Mouse (Mus musculus) hindbrain, embryonic 11.5 days (tissue): ENCODE results near the gene Ino80d. TPM values are rescaled to one million over a fixed set of nuclear protein-coding genes. Genes with fewer than 3 reads are reported as not detected.
"Not testable (repeated sequence)": the region's sequence is repeated elsewhere in the genome, so short reads cannot be mapped to it uniquely, and the experiment has no call there.

Source experiments
- ATAC-seq: fragments of 200-750 bp; cut with Nextera tagmentation; 2 replicates; pipeline ENCODE4 v1.8.0; 2017; ENCODE audit warnings: mild to moderate bottlenecking, moderate TSS enrichment, moderate library complexity; ENCODE audit not compliant: low FRiP score
- DNase-seq: peaks from one replicate; pipeline ENCODE4 v3.0.0-alpha.2; 2015; ENCODE audit warnings: low spot score
- H3K27ac ChIP-seq: fragments of 300-500 bp; sonication (generic); 2 replicates; pipeline ENCODE4 v1.5.1; 2014; ENCODE audit warnings: mild to moderate bottlenecking, low read depth, low read length
- H3K27me3 ChIP-seq: fragments of 300-500 bp; sonication (generic); 2 replicates; pipeline ENCODE4 v1.6.1; 2014; ENCODE audit warnings: mild to moderate bottlenecking, low read length, moderate library complexity, mixed read lengths; ENCODE audit not compliant: control insufficient read depth, insufficient read depth
- H3K36me3 ChIP-seq: fragments of 300-500 bp; sonication (generic); 2 replicates; pipeline ENCODE4 v1.6.1; 2014; ENCODE audit warnings: mild to moderate bottlenecking, low read length, moderate library complexity, mixed read lengths; ENCODE audit not compliant: control insufficient read depth, insufficient read depth
- H3K4me1 ChIP-seq: fragments of 300-500 bp; sonication (generic); replicated peaks from 2 replicates; pipeline ENCODE4 v1.6.1; 2014; ENCODE audit warnings: low read length, mixed read lengths; ENCODE audit not compliant: control insufficient read depth, insufficient read depth
- H3K4me2 ChIP-seq: fragments of 300-500 bp; sonication (generic); replicated peaks from 2 replicates; pipeline ENCODE4 v1.6.1; 2014; ENCODE audit warnings: mild to moderate bottlenecking, low read depth, low read length
- H3K4me3 ChIP-seq: fragments of 300-500 bp; sonication (generic); 2 replicates; pipeline ENCODE4 v1.5.1; 2014; ENCODE audit warnings: low read depth, low read length
- H3K9ac ChIP-seq: fragments of 300-500 bp; sonication (generic); 2 replicates; pipeline ENCODE4 v1.6.1; 2014; ENCODE audit warnings: low read depth, low read length
- H3K9me3 ChIP-seq: fragments of 300-500 bp; sonication (generic); 2 replicates; pipeline ENCODE4 v1.6.1; 2016; ENCODE audit warnings: low read length; ENCODE audit not compliant: control insufficient read depth
- WGBS: fragments of 180-500 bp; shearing (Covaris S2); extraction: QIAGEN DNeasy Blood & Tissue Kit; methylation state at CpG from one replicate; pipeline ENCODE4 v1.1.7; 2014; 5-methylcytosine and 5-hydroxymethylcytosine counted together
- polyA plus RNA-seq: library from polyadenylated mRNA; unstranded; fragments of >200 nt; fragmentation: Nextera tagmentation; extraction: Ambion mirVana; gene quantifications from 2 replicates; pipeline ENCODE4 v1.2.1, GENCODE M21; 2014

Gene Ino80d
- 10.5 and 16.8 TPM in 2 replicates for polyA plus RNA-seq

DNA sequence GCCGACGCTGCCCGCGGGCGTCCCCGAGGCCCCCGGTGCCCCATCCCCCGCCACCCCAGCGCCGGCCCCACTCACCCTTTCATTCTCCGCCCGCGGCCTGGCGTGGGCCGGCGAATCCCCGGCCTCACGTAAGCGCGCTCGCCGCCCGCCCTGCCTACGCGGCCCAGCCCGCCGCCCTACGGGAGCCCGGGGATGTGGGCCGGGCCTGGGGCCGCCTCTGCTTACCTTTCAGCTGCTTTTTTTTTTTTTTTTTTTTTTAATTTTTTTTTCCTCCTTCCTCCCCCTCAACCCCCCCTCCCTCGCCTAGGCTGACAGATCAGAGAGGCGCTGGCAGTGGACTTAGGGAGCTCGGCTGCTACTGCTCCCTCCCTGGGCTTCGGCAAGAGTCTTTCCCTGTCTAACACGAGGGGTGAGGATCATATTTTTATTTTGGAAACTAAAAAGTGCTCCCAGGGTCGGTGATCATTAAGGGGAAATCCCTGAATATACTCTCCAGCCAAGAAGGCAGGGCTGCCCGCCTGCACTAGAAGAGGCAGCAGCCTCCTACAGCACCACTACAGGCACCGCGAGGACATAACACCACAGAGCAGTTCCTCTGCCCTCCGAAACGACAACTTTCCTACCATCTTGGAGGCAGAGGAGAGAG is at the start of gene Ino80d:
Gene Ino80d, minus strand, starts transcription at position 532 of the 646 bp plus-strand sequence.
- DNase-seq (peak; percentile 82), ATAC-seq (peak; percentile 89)
- H3K4me2 ChIP-seq: peak within 1 kb of the TSS; percentile 87
- peak within 1 kb of the TSS; percentile 98 for H3K27ac ChIP-seq
- H3K9ac ChIP-seq: peak within 1 kb of the TSS; percentile 100
- no peaks in the 10 kb centered on the region for H3K9me3 ChIP-seq
- no peaks in the 10 kb centered on the region for H3K36me3 ChIP-seq
- H3K4me1 ChIP-seq: no peaks in the 10 kb centered on the region; the same call in 1 of the 2 replicates
- peak within 1 kb of the TSS; percentile 86 for H3K4me3 ChIP-seq
- H3K27me3 ChIP-seq: no peaks in the 10 kb centered on the region
- under 1% methylated on average over 39 of the region's 42 CpGs for WGBS

DNA sequence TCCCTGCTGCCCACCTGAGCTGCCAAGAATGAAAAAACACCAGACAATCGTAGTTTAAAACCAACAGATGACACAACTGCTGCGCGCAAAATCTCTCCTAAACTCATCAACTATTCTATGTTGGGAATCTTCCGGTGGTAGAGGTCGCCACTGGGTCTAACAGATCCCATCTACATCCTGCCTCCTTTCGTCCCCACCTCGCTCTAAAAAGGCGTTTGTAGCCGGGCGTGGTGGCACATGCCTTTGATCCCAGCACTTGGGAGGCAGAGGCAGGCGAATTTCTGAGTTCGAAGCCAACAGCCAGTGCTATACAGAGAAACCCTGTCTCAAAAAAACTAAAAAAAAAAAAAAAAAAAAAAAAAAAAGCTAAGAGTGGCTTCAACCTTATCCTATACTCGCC is 25.8 kb upstream of the Ino80d start:
- Histone ChIP-seq H3K4me1 (no peaks in the 10 kb centered on the region), H3K9ac (no peak overlapping the region), H3K27ac (no peak overlapping the region), H3K9me3 (no peaks in the 10 kb centered on the region), H3K27me3 (no peaks in the 10 kb centered on the region), H3K4me3 (no peak overlapping the region), H3K36me3 (0 out of 2 replicates have a peak, but pooled peaks cover 2% of the 10 kb centered on the region), H3K4me2 (no peak overlapping the region)
- no peak for ATAC-seq
- 96% methylated on average over 13 of the region's 13 CpGs for WGBS
- DNase-seq: no peak

DNA sequence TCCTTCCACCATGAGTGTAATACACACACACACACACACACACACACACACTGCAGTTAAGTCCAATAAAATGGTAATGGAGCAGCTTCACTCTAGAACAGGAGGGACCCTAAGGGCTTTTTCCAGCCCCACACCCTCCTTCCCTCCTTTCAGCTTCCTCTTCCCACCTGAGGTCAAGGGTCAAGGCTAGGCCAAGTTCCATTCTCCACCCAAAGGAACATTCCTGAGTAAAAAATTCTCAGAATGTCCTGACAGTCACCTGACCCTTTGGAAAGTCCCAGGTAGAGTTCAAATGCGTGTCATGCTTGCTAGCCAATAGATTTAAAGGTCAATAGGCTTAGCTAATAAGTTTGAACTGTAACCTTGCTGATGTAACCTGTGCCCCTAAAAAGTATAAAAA is 24.1 kb upstream of the Ino80d start:
- H3K36me3 ChIP-seq, H3K27ac ChIP-seq, H3K4me2 ChIP-seq, DNase-seq, ATAC-seq, H3K4me1 ChIP-seq, H3K9me3 ChIP-seq, H3K9ac ChIP-seq, H3K4me3 ChIP-seq, H3K27me3 ChIP-seq: not testable (repeated sequence)
- 93% methylated on average over 1 of the region's 1 CpGs for WGBS

DNA sequence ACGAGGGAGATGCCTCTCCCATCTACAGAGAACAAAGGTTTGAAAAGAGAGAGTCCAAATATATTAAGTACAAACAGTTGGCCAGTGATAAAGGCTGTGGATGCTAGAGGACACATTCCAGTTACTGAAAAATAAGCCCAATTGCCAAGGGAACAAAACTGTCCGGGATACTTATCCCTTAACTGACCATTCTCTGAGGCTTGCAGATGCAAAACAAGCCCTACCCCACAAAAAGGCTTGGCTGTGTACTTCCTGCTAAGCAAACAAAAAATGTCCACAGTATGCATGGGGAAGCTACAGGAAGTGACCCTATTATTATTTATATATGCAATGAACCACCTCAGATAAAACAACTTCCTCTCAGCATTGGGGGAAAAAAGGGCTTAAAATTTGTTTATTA is 23.5 kb upstream of the Ino80d start:
- DNase-seq (no peak), ATAC-seq (no peak)
- no peaks in the 10 kb centered on the region for H3K4me1 ChIP-seq
- H3K27ac ChIP-seq: no peak overlapping the region
- H3K4me2 ChIP-seq: no peak overlapping the region
- H3K9ac ChIP-seq: no peak overlapping the region
- 80% methylated on average over 2 of the region's 2 CpGs for WGBS
- H3K36me3 ChIP-seq: no peaks in the 10 kb centered on the region
- H3K9me3 ChIP-seq: no peaks in the 10 kb centered on the region
- no peak overlapping the region for H3K4me3 ChIP-seq
- H3K27me3 ChIP-seq: no peaks in the 10 kb centered on the region

DNA sequence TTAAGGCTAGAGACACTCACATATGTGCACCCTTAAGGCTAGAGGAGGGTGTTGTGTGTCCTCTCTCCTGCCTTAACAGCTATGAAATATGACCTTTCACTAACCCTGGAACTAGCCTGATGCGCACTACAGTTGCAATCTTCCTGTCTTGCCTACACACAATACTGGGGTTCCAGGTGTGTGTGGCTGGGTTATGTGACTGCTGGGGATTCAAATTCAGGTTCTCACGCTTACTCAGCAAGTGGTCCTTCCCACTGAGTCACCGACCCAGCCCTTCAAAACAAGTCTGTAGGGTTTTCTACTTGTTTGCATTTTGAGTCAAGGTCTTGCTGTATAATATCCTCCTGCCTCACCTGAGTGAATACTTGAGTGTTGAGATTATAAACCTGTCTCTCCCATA is 20.1 kb upstream of the Ino80d start:
- H3K4me3 ChIP-seq: no peak overlapping the region
- H3K9me3 ChIP-seq: no peaks in the 10 kb centered on the region
- H3K9ac ChIP-seq: no peak overlapping the region
- DNase-seq (no peak), ATAC-seq (no peak)
- no peaks in the 10 kb centered on the region for H3K27me3 ChIP-seq
- 76% methylated on average over 3 of the region's 3 CpGs for WGBS
- no peak overlapping the region for H3K4me2 ChIP-seq
- no peak overlapping the region for H3K27ac ChIP-seq
- no peaks in the 10 kb centered on the region for H3K4me1 ChIP-seq
- H3K36me3 ChIP-seq: no peaks in the 10 kb centered on the region

DNA sequence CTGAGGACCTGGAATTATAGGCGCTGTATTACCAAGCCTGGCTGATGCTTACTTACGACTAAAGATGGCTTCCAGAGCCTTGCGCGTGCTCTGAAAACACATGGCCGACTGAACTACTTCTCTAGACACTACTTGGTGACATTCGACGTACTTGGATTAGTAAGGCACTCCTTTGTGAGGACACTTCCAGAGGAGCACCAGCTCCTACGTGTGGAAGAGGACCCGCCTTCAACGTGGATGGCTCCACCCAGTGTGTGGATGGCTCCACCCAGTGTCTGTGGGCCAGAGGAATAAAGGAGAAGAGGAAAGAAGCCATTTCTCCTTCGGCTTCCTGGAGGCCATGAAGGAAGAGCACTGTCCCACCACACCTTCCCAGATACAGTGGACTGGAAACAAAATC is 17.3 kb upstream of the Ino80d start:
- Histone ChIP-seq H3K27ac (no peak overlapping the region), H3K9ac (no peak overlapping the region), H3K36me3 (no peaks in the 10 kb centered on the region), H3K4me3 (no peak overlapping the region), H3K4me1 (no peaks in the 10 kb centered on the region), H3K4me2 (no peak overlapping the region), H3K27me3 (no peaks in the 10 kb centered on the region), H3K9me3 (no peaks in the 10 kb centered on the region)
- ATAC-seq (no peak), DNase-seq (no peak)
- 92% methylated on average over 11 of the region's 11 CpGs for WGBS

DNA sequence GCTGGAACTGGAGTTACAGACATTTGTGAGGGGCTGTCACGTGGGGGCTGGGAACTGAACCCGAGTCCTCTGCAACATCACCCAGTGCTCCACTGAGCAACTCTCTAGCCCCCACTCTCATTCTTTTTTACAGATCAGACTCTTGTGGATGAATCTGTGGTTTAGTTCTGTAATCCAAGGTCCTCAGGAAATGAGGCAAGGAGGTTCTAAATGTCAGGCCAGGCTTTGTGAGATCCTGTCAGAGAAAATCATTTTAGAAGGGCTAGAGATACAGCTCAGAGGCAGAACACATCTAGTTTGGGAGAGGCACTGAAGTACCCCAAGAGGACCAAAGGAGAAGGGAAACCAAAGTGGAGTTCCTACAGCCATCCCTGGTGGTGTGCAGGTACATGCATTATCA is 16.4 kb upstream of the Ino80d start:
- H3K4me3 ChIP-seq: no peak overlapping the region
- H3K27ac ChIP-seq: no peak overlapping the region
- no peaks in the 10 kb centered on the region for H3K27me3 ChIP-seq
- no peak for DNase-seq
- H3K36me3 ChIP-seq: no peaks in the 10 kb centered on the region
- 85% methylated on average over 2 of the region's 2 CpGs for WGBS
- ATAC-seq: no peak
- H3K4me2 ChIP-seq: no peak overlapping the region
- H3K9ac ChIP-seq: no peak overlapping the region
- no peaks in the 10 kb centered on the region for H3K9me3 ChIP-seq
- H3K4me1 ChIP-seq: no peaks in the 10 kb centered on the region

DNA sequence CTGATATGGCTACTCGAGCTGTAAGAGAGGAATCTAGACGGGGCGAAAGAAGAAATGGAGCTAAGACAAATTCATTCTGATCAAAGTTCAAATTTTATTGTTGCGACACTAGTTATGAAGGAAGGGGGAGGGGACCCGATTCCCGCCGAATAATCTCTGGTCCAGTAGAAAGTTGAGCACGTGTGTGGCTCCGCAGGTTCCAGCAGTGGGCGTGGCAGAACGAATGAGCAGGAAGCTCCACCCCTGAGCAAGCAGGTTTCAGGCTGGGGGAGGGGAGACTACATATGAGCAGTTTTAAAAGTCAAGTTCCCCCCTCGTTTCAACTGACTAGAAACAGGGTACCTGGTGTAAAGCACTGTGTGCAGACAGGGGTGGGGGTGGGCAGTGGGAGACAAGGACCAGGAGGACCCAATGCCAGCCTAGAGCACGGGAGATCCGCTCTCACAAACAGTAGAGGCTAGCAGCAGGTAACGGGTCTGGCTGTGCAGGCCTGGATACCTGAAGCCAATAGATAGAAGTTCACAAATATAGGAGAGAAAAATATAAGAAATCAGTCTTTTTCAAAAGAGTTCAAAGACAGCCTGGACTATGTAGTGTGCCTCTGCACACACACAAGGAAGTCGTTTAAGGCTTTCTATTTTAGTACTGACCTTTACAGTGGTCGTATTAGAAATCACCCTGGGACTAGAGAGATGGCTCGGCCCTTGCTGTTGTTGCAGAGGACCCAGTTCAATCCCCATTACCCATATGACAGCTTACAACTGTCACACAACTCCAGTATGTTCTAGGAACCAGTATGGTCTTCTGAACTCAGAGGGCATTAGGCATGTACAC is 15.6 kb upstream of the Ino80d start:
- Histone ChIP-seq H3K9me3 (no peaks in the 10 kb centered on the region), H3K27me3 (no peaks in the 10 kb centered on the region), H3K4me1 (no peaks in the 10 kb centered on the region), H3K27ac (no peak overlapping the region), H3K4me3 (no peak overlapping the region), H3K36me3 (no peaks in the 10 kb centered on the region), H3K4me2 (peak overlapping the region; percentile 25), H3K9ac (no peak overlapping the region)
- ATAC-seq (peak; percentile 38; the same call in 1 of the 2 replicates), DNase-seq (no peak)
- 25% methylated on average over 18 of the region's 18 CpGs for WGBS

DNA sequence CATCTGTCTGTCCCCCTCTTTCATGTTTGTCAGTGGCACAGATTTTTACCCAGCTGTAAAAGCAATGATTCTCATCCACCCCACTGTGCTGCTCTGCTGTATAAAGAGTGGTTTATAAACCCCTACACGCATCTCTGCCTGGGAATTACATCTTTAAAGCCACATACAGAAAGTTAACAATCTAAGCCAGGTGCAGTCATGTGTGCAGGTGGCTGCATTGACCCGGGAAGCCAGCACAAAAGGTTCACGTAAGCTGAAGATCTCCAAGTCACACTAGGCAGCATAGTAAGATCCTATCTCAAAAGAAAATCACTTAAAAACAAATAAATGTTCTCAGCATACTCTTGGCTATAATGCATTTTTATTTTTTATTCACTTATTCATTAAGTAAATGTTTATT is 14.8 kb upstream of the Ino80d start:
- Histone ChIP-seq H3K27me3 (no peaks in the 10 kb centered on the region), H3K36me3 (no peaks in the 10 kb centered on the region), H3K9ac (no peak overlapping the region), H3K4me2 (no peak overlapping the region), H3K4me3 (no peak overlapping the region), H3K4me1 (no peaks in the 10 kb centered on the region), H3K27ac (no peak overlapping the region), H3K9me3 (no peaks in the 10 kb centered on the region)
- DNase-seq: no peak
- WGBS: 51% methylated on average over 3 of the region's 3 CpGs
- no peak for ATAC-seq
